Mouse (Mus musculus) cerebellum, postnatal 14 days (tissue): ENCODE data around the gene Btbd9.

Experiments used
- DNase-seq, 2 experiments: peaks; one replicate each; pipeline ENCODE4 v3.0.0; 2021; ENCODE audit warnings: mixed read lengths in 2 of 2

Btbd9 gene

DNA sequence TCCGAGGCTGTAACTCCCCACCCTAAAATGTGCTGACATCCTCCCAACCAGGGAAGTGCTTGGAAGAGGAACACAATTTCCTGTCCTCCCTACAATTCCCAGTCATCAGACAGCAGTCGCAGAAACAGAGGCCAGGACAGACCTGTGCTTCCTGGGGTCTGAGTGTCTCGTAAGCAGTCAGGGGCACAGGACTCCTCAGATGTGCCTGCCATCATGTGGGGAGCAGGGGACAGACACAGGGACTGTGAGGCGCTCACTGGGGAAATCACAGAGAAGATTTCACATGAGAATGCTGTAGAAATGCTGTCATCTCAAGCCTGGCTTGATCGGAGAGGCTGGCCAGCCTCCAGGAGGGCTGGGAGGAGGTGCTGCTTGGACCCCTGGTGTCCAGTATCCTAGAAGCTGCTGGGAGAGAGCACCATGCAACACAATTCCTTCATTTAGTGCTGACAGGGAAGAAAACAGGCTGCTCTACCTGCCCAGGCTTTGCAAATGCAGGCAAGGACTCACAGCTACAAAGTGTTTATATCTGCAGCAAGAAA, 308.8 kb downstream of the Btbd9 start:
- DNase-seq = no peak

- no peak for DNase-seq
These were observed 312.8 kb downstream of the Btbd9 start for GRCm38 (mm10) chr17:30263535-30263934.

DNA sequence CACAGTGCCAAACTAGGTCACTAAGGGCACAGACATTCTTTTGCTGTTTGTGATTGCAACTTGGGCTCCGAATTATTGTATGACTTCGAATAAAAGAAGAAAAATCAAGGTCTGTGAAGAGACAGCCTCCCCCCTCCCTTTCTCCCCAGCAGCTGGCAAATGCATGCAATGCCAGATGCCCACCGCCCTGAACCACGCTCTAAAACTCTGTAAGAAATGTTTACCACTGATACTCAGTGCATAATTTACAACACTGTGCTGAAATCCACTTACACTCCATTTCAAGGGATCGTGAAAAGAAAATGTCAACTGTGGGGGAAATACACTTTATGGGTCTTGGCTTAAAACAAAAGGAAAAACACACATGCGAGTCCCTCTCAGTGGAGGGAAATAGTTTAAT, 313.3 kb downstream of the Btbd9 start:
- DNase-seq = no peak

DNA sequence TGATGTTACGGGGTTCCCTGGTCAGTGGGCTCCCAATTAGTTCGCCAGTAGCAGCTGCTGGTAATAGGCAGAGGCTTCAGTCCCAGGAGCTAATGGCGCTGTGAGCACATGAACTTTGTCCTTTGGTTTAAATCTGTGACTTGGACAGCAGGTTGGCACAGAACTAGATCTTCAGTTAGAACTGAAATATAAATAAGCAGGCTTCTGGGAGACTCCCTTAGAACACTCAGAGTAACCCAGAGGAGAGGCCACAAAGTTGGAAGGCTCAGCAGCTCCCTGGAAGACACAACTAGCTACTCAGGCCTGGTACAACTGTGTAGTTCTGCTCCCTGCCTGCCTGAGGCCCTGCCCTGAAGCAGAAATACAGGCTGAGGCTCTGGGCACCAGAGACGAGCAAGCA, 313.8 kb downstream of the Btbd9 start:
- DNase-seq = no peak

GRCm38 (mm10) chr17:30261983-30262340, 314.3 kb downstream of the Btbd9 start:
- no peak for DNase-seq

GRCm38 (mm10) chr17:30261307-30261982, 314.8 kb downstream of the Btbd9 start:
- no peak for DNase-seq

DNA sequence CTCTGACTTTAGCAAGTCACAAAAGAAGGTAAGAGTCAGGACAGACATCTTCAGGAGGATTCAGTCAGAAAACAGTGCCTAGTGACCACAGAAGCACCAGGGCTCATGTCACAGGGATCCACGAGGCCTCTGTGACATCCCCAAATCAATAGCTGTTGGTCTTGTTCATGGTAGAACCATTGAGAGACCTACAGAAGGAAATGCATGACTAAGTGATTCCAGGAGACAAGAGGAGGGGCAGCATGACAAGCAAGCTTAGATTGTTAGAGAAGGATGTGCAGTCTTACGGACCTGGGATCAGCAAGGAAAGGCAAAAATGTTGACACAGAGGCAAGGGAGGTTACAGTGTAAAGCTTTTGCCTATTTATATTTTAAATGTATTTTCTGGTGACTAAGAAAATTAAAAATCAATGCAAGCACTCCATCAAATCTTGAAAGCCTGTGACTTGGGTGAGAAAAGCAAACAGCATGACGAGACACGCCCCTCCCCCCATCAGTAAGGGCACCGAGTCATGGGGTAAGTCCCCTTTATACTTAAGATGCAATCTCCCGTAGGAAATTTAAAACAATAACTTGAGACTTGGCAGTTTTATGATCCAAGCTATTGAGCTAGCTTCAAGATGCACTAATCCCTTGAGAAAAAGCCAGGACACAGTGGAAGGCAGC, 315.5 kb downstream of the Btbd9 start:
- DNase-seq = no peak

DNA sequence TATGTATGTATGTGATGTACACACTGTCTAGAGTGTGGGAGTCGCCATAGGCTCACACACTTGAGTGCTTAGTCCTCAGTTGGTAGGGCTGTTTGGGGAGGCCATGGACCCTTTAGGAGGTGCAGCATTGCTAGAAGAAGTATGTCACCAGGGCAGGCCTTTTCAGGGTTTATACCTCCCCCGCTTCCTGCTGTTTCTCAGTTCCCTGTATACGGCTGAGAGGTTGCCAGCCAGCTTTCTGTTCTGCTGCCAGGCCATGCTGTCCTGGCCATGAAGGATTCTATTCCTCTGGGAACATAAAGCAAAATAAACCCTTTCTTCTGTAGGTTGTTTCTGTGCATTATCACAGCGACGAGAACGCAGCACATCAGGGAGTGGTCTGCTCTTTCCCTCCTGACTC, 316.4 kb downstream of the Btbd9 start:
- no peak for DNase-seq

DNA sequence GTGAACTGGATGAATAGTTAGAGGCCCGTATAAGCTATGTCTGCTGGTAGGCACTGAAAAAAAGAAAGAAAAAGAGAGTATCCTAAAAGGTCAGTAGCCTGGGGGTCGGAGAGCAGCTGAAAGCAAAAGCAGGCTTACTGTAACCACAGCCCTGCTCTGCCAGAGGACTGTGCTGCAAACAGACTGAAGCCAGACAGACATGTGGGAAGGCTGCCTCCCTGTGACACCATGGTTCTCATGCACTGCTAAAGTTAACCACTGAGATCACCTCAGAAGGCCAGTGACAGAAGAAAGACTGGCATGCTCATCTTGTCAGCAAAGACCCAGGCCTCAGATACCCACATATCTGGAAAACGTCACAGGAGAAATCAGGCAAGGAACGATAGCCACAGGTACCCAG, 317.8 kb downstream of the Btbd9 start:
- DNase-seq = no peak

- no peak for DNase-seq
These were observed 320.2 kb downstream of the Btbd9 start for GRCm38 (mm10) chr17:30255928-30256560.

- no peak for DNase-seq
These were observed 322.4 kb downstream of the Btbd9 start for GRCm38 (mm10) chr17:30253924-30254323.

GRCm38 (mm10) chr17:30253028-30253427, 323.3 kb downstream of the Btbd9 start:
- DNase-seq = no peak

- DNase-seq = no peak
These were observed 331.0 kb downstream of the Btbd9 start for GRCm38 (mm10) chr17:30245308-30245706.

- peak in 1 of 2 experiments; percentile 28 for DNase-seq
These were observed 331.5 kb downstream of the Btbd9 start for GRCm38 (mm10) chr17:30244651-30245307.

DNA sequence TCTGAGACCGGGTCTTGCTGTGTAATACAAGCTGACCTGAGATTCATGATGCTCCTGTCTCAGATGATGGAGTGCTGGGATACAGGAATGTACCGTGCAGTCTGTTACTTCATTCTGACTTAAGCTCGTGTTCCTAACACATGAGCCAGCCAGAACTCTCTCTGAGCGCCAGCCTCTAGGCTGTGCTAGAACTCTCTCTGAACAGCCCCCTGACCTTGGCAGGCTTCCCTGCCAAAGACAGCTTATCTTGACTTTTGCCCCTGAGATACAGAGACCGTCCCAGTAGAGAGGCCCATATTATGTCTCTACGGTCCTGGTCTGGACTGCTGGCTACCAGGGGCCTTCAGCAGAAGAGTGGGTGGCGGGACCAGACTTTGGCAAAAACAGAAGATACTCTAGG, 332.7 kb downstream of the Btbd9 start:
- DNase-seq = no peak

DNA sequence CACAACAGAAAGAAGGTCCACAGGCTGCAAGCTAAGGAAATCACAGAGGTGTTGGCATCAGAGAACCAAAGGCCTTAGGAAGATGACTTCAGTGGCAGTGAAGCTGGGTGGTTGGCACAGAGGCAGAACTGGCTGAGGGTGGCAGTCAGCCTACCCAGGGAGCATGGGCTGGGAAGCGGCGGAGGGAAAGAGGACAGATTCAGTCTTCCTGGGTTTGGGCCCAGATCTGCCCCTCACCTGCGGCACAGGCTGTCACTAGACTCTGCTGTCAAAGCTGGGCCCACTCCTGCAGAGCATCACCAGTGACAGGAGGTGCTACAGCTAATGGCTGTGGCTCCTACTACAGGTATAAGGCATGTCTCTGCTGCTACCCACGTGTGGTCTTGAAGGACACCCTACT, 333.6 kb downstream of the Btbd9 start:
- peak; percentile 42 to 50 for DNase-seq

DNA sequence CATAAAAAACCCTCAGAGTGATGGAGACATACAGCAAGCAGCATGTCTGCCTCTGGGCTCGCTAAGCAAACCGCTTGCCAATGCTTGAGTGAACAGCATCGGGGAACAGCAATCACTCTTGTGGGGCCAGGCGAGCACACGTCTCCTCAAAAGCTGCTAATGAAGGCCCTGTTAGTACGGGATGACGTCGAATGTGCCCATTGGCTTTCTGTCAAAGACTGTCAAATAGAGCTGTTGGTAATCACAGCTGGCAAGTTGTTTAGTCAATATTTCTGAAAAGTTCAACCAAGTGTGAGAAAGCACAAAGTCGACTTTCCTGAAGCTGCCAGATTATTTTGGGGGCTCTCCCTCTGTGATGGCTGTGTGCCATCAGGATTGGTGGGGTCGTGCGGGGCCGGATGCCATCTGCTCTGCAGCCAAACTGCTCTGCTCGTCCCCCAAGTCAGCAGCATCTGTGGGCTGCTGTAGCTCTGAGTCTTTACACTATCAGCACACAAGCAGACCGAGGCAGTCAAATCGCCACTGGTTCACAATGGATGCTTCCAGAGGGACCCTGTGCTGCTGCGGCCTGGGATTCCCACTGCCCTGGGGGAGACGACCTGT, 334.5 kb downstream of the Btbd9 start:
- DNase-seq = peak; percentile 41 to 47

DNA sequence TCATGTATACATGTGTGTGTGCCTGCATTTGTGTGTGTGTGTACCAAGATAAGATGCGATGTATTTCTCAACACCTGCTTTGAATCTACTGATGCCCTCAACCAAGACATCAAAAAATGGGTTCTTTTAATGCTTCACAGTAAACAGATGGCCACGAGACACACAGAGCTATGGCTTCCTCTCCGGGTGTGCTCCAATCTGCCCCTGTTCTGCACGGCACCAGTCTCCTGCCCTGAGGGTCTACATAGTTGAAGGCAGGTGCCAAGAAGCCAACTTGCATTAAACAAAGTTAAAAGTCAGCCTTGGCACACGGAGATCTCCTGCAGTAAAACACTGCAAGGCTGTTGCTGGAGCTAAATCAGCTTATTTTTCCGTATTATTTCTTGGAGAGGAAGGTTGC, 335.2 kb downstream of the Btbd9 start:
- peak in 1 of 2 experiments; percentile 64 for DNase-seq

- peak; percentile 56 to 67 for DNase-seq
These were observed 335.6 kb downstream of the Btbd9 start for GRCm38 (mm10) chr17:30240659-30241058.

DNA sequence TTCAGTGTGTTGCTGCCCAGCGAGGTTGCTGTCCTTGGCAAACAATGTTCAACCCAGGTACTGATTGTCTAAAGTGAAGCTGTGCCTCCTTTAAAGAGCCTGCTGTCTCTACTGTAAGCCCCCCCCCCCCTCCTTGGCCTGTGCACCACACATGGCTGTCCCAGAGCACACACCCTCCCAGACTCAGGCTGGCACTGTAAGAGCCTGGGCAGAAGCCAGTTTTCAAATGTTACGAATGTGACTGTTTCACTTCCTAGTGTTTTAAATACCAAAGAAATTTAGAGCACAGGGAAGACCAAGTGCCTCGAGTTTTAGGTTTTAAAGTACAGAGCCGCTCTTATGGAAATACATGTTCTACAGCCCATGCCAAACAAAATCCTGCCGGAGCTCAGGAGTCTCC, 336.8 kb downstream of the Btbd9 start:
- no peak for DNase-seq

GRCm38 (mm10) chr17:30237600-30237999, 338.7 kb downstream of the Btbd9 start:
- no peak for DNase-seq

GRCm38 (mm10) chr17:30236611-30237010, 339.7 kb downstream of the Btbd9 start:
- DNase-seq = no peak

GRCm38 (mm10) chr17:30235380-30235779, 340.9 kb downstream of the Btbd9 start:
- no peak for DNase-seq
